Mouse (Mus musculus): ENCODE data around the gene Poldip2. TPM values are rescaled to one million over a fixed set of nuclear protein-coding genes. Genes with fewer than 3 reads are reported as not detected.

Poldip2 gene
- polyA plus RNA-seq, 1 experiment from 2014 or later, result 65.8 TPM

DNA sequence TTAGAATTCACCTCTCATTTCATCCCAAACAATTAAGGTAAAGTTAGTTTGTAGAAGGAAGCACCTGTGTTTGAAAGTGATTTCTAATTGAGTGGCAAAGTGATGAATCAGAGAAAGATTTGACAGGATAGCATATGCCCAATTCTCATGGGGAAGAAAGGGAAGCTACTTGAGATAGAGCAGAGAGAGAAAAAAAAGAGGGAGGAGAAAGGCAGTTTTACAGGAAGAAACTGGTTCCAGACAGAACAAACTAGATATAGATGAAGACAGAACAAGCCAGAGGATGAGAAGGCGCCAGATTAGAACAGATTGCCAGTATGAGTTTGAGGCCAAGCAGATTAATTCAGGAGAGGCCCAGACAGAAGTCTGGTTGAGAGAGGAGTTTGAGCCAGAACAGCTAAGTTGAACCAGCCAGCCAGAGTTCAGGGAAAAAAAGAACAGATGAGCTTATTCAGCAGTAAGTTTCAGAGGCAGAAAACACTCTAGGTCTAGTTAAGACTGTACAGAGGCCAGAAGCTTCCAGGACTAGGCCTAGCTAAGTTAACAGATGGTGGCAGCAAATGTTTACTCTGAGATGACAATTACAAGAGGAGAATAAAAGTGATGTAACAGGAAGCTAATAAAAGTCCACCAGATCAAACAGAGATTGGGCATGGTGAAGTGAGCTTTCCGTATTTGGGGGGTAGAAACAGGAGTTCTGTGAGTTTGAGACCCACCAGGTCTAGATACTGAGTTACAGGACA is 35.9 kb downstream of the Poldip2 start:
- Histone ChIP-seq H3K4me2 (replicated peaks; ENCODE audit: low read depth) (peak overlapping the region; percentile 84), H3K9ac (ENCODE audit: low read depth, low read length) (no peak overlapping the region), H3K36me3 (ENCODE audit: control insufficient read depth, insufficient read depth) (peaks cover 12% of the 10 kb centered on the region), H3K4me3 (ENCODE audit: low read depth, low read length) (no peak overlapping the region), H3K4me1 (replicated peaks; ENCODE audit: control insufficient read depth, insufficient read depth, low read length) (0 out of 2 replicates have a peak, but pooled peaks cover 3% of the 10 kb centered on the region), H3K27me3 (replicated peaks; ENCODE audit: control insufficient read depth, insufficient read depth, low read length) (no peaks in the 10 kb centered on the region), H3K27ac (ENCODE audit: low read depth, low read length) (peak overlapping the region; percentile 54), H3K9me3 (ENCODE audit: control insufficient read depth) (no peaks in the 10 kb centered on the region)
- WGBS, result 58% methylated on average over 2 of the region's 2 CpGs
- no peak for ATAC-seq
- no peak for TF ChIP-seq CTCF (IDR thresholded peaks at IDR 0.05; ENCODE audit: low read depth)

DNA sequence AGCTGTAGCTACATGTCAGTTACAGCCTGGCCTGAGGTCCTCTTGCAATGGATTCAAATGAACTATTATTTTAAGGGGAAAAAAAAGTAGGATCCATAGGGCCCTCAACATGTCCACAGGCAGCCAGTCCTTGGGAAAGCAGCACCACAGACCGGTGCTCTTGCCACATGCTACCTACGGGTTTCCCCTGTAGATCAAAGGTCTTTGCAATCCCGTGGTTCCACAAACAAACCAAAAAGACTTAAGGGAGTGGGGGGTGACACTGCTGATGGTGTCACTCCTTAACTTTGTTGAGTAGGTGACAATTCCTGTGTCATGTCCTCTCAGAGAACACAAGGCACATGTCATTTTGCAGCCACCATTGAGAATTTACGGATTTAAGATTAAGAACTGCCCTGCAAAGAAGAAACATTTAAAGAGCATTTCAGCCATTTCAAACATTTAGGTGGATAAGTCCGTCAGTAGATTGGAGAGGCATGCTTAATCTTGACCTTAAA is 37.5 kb downstream of the Poldip2 start:
- Histone ChIP-seq H3K27ac (ENCODE audit: low read depth, low read length) (peak overlapping the region; percentile 89), H3K4me2 (replicated peaks; ENCODE audit: low read depth) (peak overlapping the region; percentile 84), H3K27me3 (replicated peaks; ENCODE audit: control insufficient read depth, insufficient read depth, low read length) (no peaks in the 10 kb centered on the region), H3K9ac (ENCODE audit: low read depth, low read length) (peak overlapping the region; percentile 71), H3K4me3 (ENCODE audit: low read depth, low read length) (peak overlapping the region; percentile 65), H3K36me3 (ENCODE audit: control insufficient read depth, insufficient read depth) (0 out of 2 replicates have a peak, but pooled peaks cover 5% of the 10 kb centered on the region), H3K4me1 (replicated peaks; ENCODE audit: control insufficient read depth, insufficient read depth, low read length) (0 out of 2 replicates have a peak, but pooled peaks cover 3% of the 10 kb centered on the region), H3K9me3 (ENCODE audit: control insufficient read depth) (no peaks in the 10 kb centered on the region)
- no peak for TF ChIP-seq CTCF (IDR thresholded peaks at IDR 0.05; ENCODE audit: low read depth)
- ATAC-seq, result no peak
- WGBS, result 7% methylated on average over 5 of the region's 5 CpGs

DNA sequence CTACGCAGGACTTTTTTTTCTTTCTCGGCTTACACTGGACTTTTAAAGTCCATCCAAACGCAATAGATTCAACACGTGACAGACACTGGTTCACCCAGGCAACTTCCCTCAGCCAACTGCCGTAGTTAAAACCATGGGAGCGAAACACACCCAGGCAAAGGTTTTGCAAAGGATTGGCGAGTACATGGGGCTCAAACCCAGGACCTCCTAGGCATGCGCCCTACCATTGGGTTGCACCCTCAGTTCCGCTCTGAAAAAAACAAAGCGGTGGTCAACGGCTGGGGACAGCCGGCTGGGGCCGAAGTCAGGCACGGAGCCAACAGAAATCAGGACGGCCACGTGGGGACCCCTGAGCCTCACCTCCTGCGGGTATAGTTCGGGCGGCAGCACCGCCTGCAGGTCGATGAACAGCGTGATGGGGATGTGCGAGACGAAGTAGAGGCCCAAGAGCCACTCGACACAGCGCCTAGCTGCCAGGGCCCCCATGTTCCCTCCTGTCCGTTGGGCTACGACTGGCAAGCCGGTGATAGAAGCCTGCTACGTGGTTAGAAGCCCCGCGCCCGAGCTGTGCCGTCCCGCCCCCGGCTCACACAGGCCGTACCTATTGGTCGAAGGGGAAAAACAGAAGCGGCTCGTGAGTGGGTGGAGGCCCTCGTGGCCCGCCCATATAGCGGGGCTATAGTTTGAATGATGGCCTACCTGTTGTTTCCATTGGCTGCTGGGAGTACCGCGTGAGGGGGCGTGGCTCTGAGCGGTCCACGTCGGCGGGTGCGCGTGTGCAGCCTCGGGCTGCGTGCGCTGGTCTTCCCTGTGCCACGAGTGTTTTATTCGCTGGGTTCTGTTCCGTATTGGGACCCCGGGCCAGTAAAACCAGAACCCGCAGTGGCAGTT is 38.4 kb downstream of the Poldip2 start, which contains the start of gene Tmem97:
Tmem97 (minus strand) TSS at position 610 of the 891 bp plus-strand sequence.
- Histone ChIP-seq H3K9ac (ENCODE audit: low read depth, low read length) (peak within 1 kb of the TSS; percentile 71), H3K4me3 (ENCODE audit: low read depth, low read length) (peak within 1 kb of the TSS; percentile 65), H3K36me3 (ENCODE audit: control insufficient read depth, insufficient read depth) (0 out of 2 replicates have a peak, but pooled peaks cover 4% of the 10 kb centered on the region), H3K4me1 (replicated peaks; ENCODE audit: control insufficient read depth, insufficient read depth, low read length) (0 out of 2 replicates have a peak, but pooled peaks cover 8% of the 10 kb centered on the region), H3K4me2 (replicated peaks; ENCODE audit: low read depth) (peak within 1 kb of the TSS; percentile 84), H3K27me3 (replicated peaks; ENCODE audit: control insufficient read depth, insufficient read depth, low read length) (no peaks in the 10 kb centered on the region), H3K9me3 (ENCODE audit: control insufficient read depth) (no peaks in the 10 kb centered on the region), H3K27ac (ENCODE audit: low read depth, low read length) (peak within 1 kb of the TSS; percentile 89)
- under 1% methylated on average over 60 of the region's 60 CpGs for WGBS
- ATAC-seq, result peak; percentile 96
- TF ChIP-seq CTCF (IDR thresholded peaks at IDR 0.05; ENCODE audit: low read depth), result peak; percentile 48

DNA sequence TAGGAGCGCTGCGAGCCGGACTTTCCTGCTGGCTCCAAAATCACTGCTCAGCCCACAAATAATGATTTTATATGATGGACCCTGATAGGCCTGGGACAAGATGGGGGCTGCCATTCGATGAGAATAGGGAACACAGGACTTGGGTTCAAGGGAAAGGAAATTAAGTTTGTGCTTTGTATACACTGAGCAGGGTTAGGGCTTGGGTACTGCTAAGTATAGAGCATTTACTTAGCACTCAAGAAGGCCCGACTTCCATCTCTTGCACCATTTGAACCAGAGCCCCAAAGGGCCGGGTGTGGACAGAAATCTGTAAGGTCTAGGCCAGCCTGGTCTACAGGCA is 39.0 kb downstream of the Poldip2 start:
- no peaks in the 10 kb centered on the region for H3K36me3 ChIP-seq (ENCODE audit: control insufficient read depth, insufficient read depth)
- no peak overlapping the region for H3K27ac ChIP-seq (ENCODE audit: low read depth, low read length)
- no peak for ATAC-seq
- H3K4me3 ChIP-seq (ENCODE audit: low read depth, low read length), result peak overlapping the region; percentile 65
- H3K9me3 ChIP-seq (ENCODE audit: control insufficient read depth), result no peaks in the 10 kb centered on the region
- H3K27me3 ChIP-seq (replicated peaks; ENCODE audit: control insufficient read depth, insufficient read depth, low read length), result no peaks in the 10 kb centered on the region
- 31% methylated on average over 6 of the region's 6 CpGs for WGBS
- H3K4me2 ChIP-seq (replicated peaks; ENCODE audit: low read depth), result peak overlapping the region; percentile 84
- H3K4me1 ChIP-seq (replicated peaks; ENCODE audit: control insufficient read depth, insufficient read depth, low read length), result 0 out of 2 replicates have a peak, but pooled peaks cover 13% of the 10 kb centered on the region
- H3K9ac ChIP-seq (ENCODE audit: low read depth, low read length), result no peak overlapping the region
- no peak for TF ChIP-seq CTCF (IDR thresholded peaks at IDR 0.05; ENCODE audit: low read depth)

DNA sequence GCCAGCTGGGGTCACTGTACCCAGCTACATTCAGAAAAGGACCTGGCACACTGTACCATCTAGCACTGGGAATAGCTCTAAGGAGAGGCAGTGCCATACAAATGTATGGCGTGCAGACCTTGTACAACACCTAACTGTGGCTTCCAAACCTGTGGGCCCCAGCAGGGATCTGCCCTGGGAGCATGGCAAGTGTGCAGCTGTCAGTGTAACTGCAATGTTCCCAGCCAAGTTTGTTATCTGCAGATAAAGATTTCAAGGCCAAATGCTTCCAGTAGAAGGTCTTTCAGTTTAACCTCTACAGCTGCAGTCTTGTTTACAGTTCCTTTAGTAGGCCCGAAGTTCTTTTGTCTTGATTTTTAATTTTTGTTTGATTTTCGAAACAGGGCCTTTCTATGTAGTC is 43.6 kb downstream of the Poldip2 start:
- ATAC-seq, result peak; percentile 11; the same call in 1 of the 2 replicates
- Histone ChIP-seq H3K4me2 (replicated peaks; ENCODE audit: low read depth) (no peak overlapping the region), H3K4me1 (replicated peaks; ENCODE audit: control insufficient read depth, insufficient read depth, low read length) (0 out of 2 replicates have a peak, but pooled peaks cover 17% of the 10 kb centered on the region), H3K27me3 (replicated peaks; ENCODE audit: control insufficient read depth, insufficient read depth, low read length) (no peaks in the 10 kb centered on the region), H3K4me3 (ENCODE audit: low read depth, low read length) (no peak overlapping the region), H3K9me3 (ENCODE audit: control insufficient read depth) (no peaks in the 10 kb centered on the region), H3K9ac (ENCODE audit: low read depth, low read length) (no peak overlapping the region), H3K36me3 (ENCODE audit: control insufficient read depth, insufficient read depth) (no peaks in the 10 kb centered on the region), H3K27ac (ENCODE audit: low read depth, low read length) (peak overlapping the region; percentile 64)
- WGBS, result 35% methylated on average over 3 of the region's 3 CpGs
- no peak for TF ChIP-seq CTCF (IDR thresholded peaks at IDR 0.05; ENCODE audit: low read depth)

DNA sequence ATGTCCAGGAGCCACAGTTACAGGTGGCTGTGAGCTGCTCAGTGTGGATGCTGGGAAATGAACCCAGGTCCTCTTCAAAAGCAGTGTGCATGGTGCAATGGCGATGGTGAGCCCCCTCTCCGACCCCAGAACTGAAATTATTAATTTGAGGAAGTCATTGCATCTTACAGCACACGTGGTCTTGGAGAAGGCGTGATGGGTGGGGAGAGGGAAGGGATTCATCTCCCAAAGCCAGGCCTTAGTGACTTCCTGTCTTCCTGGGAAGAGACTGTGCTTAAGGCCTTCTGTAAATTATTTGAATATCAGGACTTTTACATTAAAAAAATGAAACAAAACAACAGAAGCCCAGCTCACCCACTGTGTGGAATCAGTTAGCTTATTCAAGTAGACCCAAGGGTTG is 44.1 kb downstream of the Poldip2 start:
- Histone ChIP-seq H3K27ac (ENCODE audit: low read depth, low read length) (peak overlapping the region; percentile 64; the same call in 1 of the 2 replicates), H3K27me3 (replicated peaks; ENCODE audit: control insufficient read depth, insufficient read depth, low read length) (no peaks in the 10 kb centered on the region), H3K36me3 (ENCODE audit: control insufficient read depth, insufficient read depth) (no peaks in the 10 kb centered on the region), H3K4me2 (replicated peaks; ENCODE audit: low read depth) (no peak overlapping the region), H3K4me1 (replicated peaks; ENCODE audit: control insufficient read depth, insufficient read depth, low read length) (0 out of 2 replicates have a peak, but pooled peaks cover 17% of the 10 kb centered on the region), H3K9ac (ENCODE audit: low read depth, low read length) (no peak overlapping the region), H3K9me3 (ENCODE audit: control insufficient read depth) (no peaks in the 10 kb centered on the region), H3K4me3 (ENCODE audit: low read depth, low read length) (no peak overlapping the region)
- no peak for ATAC-seq
- TF ChIP-seq CTCF (IDR thresholded peaks at IDR 0.05; ENCODE audit: low read depth), result no peak
- 52% methylated on average over 4 of the region's 4 CpGs for WGBS
